Mouse (Mus musculus) G1E-ER4 (cell line): ENCODE results near the gene Ccdc86. TPM values are rescaled to one million over a fixed set of nuclear protein-coding genes. Genes with fewer than 3 reads are reported as not detected.

Source experiments
- GATA1 ChIP-seq: IDR thresholded peaks from one replicate; pipeline ENCODE4 v1.8.0; 2012; ENCODE audit warnings: low read length, inconsistent platforms
- polyA plus RNA-seq: library from polyadenylated mRNA; stranded (reverse); fragments of >175 nt; gene quantifications from 2 replicates; pipeline ENCODE4 v1.2.3, GENCODE M21; 2012

Ccdc86 gene
- polyA plus RNA-seq, 1 experiment: 72.8 TPM

DNA sequence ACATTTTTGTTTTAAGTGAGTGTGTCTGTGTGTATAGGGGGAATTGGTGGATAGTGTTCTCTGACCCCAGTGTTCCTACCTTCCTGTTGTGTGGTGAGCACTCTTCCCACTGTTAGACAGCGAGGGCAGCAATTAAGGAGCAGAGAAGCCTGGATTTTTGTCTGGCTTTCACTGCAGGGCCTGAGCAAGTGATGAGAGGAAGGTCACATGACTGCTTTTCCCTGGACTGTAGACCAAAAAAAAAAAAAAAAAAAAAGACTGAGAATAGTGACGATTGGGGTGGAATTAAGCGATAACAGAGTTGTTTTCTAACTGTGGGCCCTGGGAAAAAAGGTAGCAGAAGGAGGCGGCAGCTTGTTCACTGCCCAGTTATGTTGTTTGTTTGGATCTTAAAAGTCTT lies 22.4 kb downstream of the Ccdc86 start:
- no peak for TF ChIP-seq GATA1

GRCm38 (mm10) chr19:10926123-10926621 lies 22.9 kb downstream of the Ccdc86 start:
- no peak for TF ChIP-seq GATA1

GRCm38 (mm10) chr19:10924220-10924619 lies 24.8 kb downstream of the Ccdc86 start:
- no peak for TF ChIP-seq GATA1

GRCm38 (mm10) chr19:10921058-10921457 lies 28.0 kb downstream of the Ccdc86 start:
- no peak for TF ChIP-seq GATA1

- no peak for TF ChIP-seq GATA1
These were observed 28.5 kb downstream of the Ccdc86 start, which contains the start of gene Zp1 for GRCm38 (mm10) chr19:10920532-10920931. Gene Zp1 (minus strand): TSS chr19:10920632.

DNA sequence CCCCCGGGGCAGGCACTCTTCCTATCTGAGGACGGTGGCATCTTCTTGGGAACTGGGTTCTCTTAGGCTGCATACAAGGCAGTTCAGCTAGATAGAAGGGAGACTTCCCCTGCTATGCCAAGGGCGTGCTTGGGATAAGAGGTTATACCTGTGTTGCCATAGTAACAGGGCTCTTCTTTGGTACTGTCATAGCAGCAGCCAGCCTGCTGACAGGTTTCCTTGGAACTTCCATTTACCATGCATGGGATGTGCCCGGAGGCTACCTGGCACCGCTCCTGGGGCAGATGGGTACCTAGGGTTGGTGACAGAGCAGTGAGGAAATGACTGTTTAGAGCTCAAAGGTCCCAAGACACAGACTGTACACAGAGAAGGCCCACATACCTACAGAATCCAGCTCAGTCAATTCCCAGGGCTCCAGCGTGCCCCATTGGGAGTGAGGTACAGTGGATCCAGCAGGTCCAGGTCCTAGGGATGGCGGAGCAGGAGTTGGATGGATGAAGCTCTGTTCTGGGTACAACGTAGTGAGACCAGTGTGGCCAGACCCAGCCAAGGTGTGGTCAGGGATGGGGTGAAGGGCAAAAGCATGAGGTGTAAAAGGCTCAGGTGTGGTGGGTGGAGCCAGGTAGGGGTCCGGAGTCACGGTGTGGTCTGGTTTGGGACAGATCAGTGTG lies 30.6 kb downstream of the Ccdc86 start:
- TF ChIP-seq GATA1: no peak

GRCm38 (mm10) chr19:10916506-10916905 lies 32.6 kb downstream of the Ccdc86 start:
- no peak for TF ChIP-seq GATA1

DNA sequence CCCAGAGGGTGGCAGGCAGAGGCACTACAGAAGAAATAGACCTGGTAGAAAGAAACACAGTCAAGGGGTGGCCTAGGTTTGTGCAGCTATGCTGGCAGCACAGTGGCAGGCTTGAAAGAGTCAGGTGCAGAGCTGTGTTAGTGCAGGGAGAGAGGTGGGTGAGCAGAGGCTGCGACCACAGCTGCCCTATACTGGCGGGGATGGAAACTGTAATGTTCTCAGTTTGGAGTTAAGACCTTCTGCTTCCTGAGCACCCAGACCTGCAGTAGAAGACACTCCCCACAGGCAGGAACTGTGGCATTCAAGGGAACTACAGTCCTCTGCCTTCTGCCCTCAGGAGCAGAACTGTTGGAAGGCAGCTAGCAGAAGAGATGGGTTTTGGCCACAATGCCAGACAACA lies 34.2 kb downstream of the Ccdc86 start:
- TF ChIP-seq GATA1: no peak

DNA sequence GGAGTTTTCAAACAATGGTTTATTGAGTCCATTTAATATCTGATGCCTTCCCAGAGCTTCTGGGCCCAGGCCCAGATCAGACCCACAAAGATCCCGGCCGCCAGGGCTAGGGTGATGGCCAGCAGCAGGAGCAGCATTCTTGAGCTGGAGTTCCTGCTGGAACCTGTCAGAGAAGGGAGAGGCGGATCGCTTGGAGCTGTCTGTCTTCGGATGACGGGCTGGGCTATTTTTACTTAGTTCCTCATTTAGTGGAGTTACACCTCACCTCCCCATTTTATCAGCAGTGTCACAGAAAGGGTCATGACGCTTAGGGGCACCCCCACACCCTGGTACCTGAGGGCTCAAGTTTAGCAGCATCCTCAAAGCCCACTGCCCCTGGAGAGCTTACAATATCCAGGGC lies 34.8 kb downstream of the Ccdc86 start:
- no peak for TF ChIP-seq GATA1

DNA sequence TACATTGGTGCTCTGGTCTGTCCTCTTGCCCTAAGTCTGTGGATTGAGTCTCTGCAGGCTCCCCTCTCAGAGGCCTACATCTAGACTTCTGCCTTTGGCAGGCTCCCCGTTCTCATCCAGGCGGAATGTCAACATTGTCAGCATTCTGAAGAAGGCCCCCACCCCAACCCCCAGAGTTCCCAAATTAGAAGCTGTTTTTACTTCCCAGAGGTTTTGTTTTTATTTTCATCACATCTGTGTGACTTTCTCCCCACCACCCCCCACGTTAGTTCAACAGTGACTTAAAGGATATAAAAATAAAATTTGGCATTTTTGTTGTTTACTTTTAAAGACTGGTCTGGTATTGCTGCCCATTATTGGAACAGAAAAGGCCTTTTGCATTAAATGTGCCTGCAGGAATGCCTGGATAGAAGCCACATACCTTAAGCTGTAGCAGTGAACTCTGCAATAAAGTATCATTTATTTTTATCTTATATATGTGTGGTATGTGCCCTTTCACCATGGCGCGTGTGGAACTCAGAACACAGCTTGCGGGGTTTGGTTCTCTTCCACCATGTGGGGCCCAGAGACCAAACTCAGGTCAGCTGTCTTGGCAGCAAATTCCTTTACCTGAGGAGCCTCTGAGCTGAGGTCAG lies 39.9 kb downstream of the Ccdc86 start:
- no peak for TF ChIP-seq GATA1

- no peak for TF ChIP-seq GATA1
These were observed 41.2 kb downstream of the Ccdc86 start for GRCm38 (mm10) chr19:10907891-10908290.

DNA sequence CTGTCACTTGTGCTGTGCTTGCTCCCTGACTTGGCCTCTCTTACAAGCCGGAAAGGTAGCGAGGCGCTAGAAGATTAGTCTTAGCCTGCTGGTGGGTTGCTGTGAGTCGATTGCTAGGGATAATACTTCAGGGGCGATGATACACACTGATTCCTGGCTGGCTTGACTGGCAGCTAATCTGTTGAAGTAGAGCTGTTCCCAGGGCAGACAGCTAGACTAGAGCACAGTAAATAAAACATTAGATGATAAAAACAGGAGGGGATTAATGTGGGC lies 43.4 kb downstream of the Ccdc86 start:
- TF ChIP-seq GATA1: no peak

DNA sequence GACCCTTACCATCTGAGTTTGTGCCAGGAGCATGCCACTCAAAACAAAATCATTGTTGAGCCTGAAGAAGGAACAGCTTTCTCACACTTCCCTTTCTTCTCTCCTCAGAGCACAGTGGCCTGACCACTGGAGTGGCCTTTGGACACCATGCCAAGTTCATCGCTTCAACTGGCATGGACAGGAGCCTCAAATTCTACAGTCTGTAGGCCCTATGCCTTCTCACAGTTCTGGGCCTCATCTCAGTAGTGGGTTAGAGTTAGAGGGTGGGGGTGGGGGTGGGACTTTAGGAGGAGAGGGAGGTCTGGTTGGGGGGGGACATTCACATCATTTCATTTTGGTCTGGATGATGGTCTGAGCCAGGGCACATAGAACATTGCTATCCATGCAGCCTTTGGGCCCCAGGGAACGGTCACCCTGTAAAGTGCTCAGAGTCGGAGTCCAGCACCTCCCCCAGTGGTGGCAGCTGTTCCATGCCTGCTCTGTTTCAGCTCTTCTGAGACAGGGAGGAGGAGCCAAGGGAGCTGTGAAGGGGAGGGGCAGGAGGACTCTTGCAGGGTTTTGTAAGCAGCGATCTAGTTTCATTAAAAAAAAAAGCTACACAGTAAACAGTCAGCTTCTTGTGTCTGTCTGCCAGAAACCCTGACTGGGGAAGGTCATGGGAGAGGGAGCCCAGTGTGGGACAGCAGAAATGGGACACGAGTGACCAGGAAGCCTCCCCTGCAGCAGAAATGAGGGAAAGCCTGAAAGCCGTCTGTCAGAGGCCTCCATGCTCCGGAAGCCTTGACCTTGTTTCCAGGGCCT lies 43.9 kb downstream of the Ccdc86 start:
- TF ChIP-seq GATA1: no peak

GRCm38 (mm10) chr19:10904512-10904911 lies 44.6 kb downstream of the Ccdc86 start:
- TF ChIP-seq GATA1: no peak

GRCm38 (mm10) chr19:10901046-10901445 lies 48.0 kb downstream of the Ccdc86 start:
- no peak for TF ChIP-seq GATA1

DNA sequence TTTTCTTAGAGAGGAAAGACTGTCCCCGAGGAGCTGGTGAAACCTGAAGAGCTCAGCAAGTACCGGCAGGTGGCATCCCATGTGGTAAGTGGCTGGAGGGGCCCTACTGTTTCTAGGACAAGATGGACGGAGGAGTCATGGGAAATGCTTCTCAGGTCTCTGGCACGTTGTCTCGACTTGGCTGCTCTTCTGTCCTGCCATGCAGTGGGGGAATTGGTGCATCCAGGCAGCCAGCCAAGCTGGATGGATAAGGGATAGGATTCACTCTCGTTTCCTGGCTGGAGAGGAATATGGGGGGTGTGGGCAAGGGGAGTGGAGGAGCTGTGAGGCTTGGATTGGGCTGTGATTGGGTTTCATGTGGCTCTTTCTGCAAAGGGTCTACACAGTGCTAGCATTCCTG lies 48.8 kb downstream of the Ccdc86 start:
- TF ChIP-seq GATA1: no peak

DNA sequence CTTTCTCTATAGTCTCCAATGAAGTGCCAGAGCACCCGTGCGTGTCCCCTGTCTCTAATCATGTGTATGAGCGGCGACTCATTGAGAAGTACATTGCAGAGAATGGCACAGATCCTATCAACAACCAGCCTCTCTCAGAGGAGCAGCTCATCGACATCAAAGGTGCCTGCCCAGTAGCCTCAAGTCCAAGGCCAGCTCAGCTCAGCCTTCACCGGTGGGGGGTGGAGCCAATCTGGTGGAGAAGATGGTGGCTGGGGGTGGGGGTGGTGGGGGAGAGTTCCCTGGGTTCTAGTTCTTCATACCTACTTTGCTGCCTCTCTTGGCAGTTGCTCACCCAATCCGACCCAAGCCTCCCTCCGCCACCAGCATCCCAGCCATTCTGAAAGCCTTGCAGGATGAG lies 51.6 kb downstream of the Ccdc86 start:
- no peak for TF ChIP-seq GATA1

DNA sequence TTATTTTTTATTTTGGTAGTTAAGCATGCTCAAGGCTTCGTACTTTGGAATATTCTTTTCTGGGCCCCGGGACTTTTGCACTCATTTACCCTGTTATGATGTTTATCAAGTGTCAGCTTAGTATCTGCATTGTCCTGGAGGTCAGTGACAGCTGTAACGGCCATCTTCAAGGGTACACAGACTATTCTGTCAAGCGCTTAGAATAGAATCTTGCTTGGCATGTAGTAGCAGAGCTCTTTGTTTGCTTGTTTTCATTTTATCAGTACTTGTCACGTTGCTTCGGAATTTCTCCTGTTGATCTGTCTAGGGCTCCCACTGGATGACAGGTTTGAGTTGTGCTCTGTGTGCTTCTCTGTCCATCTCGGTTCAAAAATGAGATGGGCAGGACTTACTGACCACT lies 52.2 kb downstream of the Ccdc86 start:
- TF ChIP-seq GATA1: no peak
